Mouse (Mus musculus): Measurements from ENCODE around the gene Thsd7b.

DNA sequence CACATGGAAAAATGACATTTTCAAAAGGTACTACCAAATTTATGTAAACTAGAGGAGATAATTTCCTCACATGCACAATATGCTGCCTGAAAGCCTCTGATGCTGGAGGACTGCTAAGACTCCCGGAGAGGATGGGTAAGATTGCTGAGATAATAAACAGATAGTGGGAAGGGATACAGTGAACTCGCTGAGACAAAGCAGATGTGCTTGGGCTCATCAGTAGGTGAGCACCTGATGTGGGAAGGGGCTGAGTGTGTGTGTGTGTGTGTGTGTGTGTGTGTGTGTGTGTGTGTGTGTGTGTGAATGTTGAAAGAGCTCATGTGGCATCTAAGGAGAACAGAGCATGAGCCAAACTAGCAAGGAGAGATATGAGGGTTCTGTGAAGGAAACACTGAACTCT lies 564.2 kb downstream of the Thsd7b start:
- TF ChIP-seq CTCF (IDR thresholded peaks at IDR 0.05; ENCODE audit: control insufficient read depth, insufficient read depth, low read length) (no peak), POLR2A (IDR thresholded peaks at IDR 0.05; ENCODE audit: borderline replicate concordance, control insufficient read depth, low read depth, low read length) (no peak)

All from bone marrow, adult 2 months (tissue).